Mouse (Mus musculus): ENCODE measurements around the gene 5730522E02Rik. TPM values are rescaled to one million over a fixed set of nuclear protein-coding genes. Genes with fewer than 3 reads are reported as not detected.

Gene 5730522E02Rik
- polyA plus RNA-seq, 1 experiment from 2014 or later, result 26.4 TPM

GRCm38 (mm10) chr11:26138013-26138412 is 72.5 kb downstream of the 5730522E02Rik start:
- Histone ChIP-seq H3K4me3 (replicated peaks; ENCODE audit: low read length) (no peak overlapping the region), H3K27me3 (replicated peaks; ENCODE audit: control insufficient read depth, insufficient read depth, low read length) (no peaks in the 10 kb centered on the region), H3K4me2 (ENCODE audit: low read length) (no peak overlapping the region), H3K9ac (replicated peaks; ENCODE audit: low read depth, low read length) (no peak overlapping the region), H3K4me1 (replicated peaks; ENCODE audit: control insufficient read depth, insufficient read depth, low read length) (no peaks in the 10 kb centered on the region), H3K36me3 (ENCODE audit: control insufficient read depth, insufficient read depth) (no peaks in the 10 kb centered on the region), H3K9me3 (ENCODE audit: control insufficient read depth, low read length) (no peaks in the 10 kb centered on the region), H3K27ac (ENCODE audit: low read length) (no peak overlapping the region)
- no peak for ATAC-seq
- WGBS, result 87% methylated on average over 1 of the region's 1 CpGs

GRCm38 (mm10) chr11:26130911-26131310 is 79.7 kb downstream of the 5730522E02Rik start:
- Histone ChIP-seq H3K27ac (ENCODE audit: low read length) (no peak overlapping the region), H3K9me3 (ENCODE audit: control insufficient read depth, low read length) (no peaks in the 10 kb centered on the region), H3K4me1 (replicated peaks; ENCODE audit: control insufficient read depth, insufficient read depth, low read length) (no peaks in the 10 kb centered on the region), H3K36me3 (ENCODE audit: control insufficient read depth, insufficient read depth) (no peaks in the 10 kb centered on the region), H3K27me3 (replicated peaks; ENCODE audit: control insufficient read depth, insufficient read depth, low read length) (no peaks in the 10 kb centered on the region), H3K9ac (replicated peaks; ENCODE audit: low read depth, low read length) (no peak overlapping the region), H3K4me3 (replicated peaks; ENCODE audit: low read length) (no peak overlapping the region), H3K4me2 (ENCODE audit: low read length) (no peak overlapping the region)
- no peak for ATAC-seq
- WGBS, result 44% methylated on average over 11 of the region's 11 CpGs

GRCm38 (mm10) chr11:26129054-26129453 is 81.5 kb downstream of the 5730522E02Rik start:
- no peak overlapping the region for H3K4me3 ChIP-seq (replicated peaks; ENCODE audit: low read length)
- H3K9ac ChIP-seq (replicated peaks; ENCODE audit: low read depth, low read length), result no peak overlapping the region
- no peaks in the 10 kb centered on the region for H3K9me3 ChIP-seq (ENCODE audit: control insufficient read depth, low read length)
- 41% methylated on average over 2 of the region's 2 CpGs for WGBS
- no peaks in the 10 kb centered on the region for H3K4me1 ChIP-seq (replicated peaks; ENCODE audit: control insufficient read depth, insufficient read depth, low read length)
- H3K27me3 ChIP-seq (replicated peaks; ENCODE audit: control insufficient read depth, insufficient read depth, low read length), result no peaks in the 10 kb centered on the region
- no peak for ATAC-seq
- no peak overlapping the region for H3K4me2 ChIP-seq (ENCODE audit: low read length)
- H3K27ac ChIP-seq (ENCODE audit: low read length), result no peak overlapping the region
- H3K36me3 ChIP-seq (ENCODE audit: control insufficient read depth, insufficient read depth), result no peaks in the 10 kb centered on the region

- H3K36me3 ChIP-seq (ENCODE audit: control insufficient read depth, insufficient read depth), result no peaks in the 10 kb centered on the region
- no peak overlapping the region for H3K4me2 ChIP-seq (ENCODE audit: low read length)
- no peak overlapping the region for H3K27ac ChIP-seq (ENCODE audit: low read length)
- H3K4me1 ChIP-seq (replicated peaks; ENCODE audit: control insufficient read depth, insufficient read depth, low read length), result no peaks in the 10 kb centered on the region
- H3K9me3 ChIP-seq (ENCODE audit: control insufficient read depth, low read length), result no peaks in the 10 kb centered on the region
- H3K4me3 ChIP-seq (replicated peaks; ENCODE audit: low read length), result no peak overlapping the region
- ATAC-seq, result no peak
- no peaks in the 10 kb centered on the region for H3K27me3 ChIP-seq (replicated peaks; ENCODE audit: control insufficient read depth, insufficient read depth, low read length)
- H3K9ac ChIP-seq (replicated peaks; ENCODE audit: low read depth, low read length), result no peak overlapping the region
- 68% methylated on average over 2 of the region's 2 CpGs for WGBS
These were observed 82.2 kb downstream of the 5730522E02Rik start for GRCm38 (mm10) chr11:26128385-26128784.

- Histone ChIP-seq H3K4me2 (ENCODE audit: low read length) (no peak overlapping the region), H3K4me3 (replicated peaks; ENCODE audit: low read length) (no peak overlapping the region), H3K27ac (ENCODE audit: low read length) (no peak overlapping the region), H3K36me3 (ENCODE audit: control insufficient read depth, insufficient read depth) (no peaks in the 10 kb centered on the region), H3K9me3 (ENCODE audit: control insufficient read depth, low read length) (no peaks in the 10 kb centered on the region), H3K9ac (replicated peaks; ENCODE audit: low read depth, low read length) (no peak overlapping the region), H3K27me3 (replicated peaks; ENCODE audit: control insufficient read depth, insufficient read depth, low read length) (no peaks in the 10 kb centered on the region), H3K4me1 (replicated peaks; ENCODE audit: control insufficient read depth, insufficient read depth, low read length) (peaks cover 3% of the 10 kb centered on the region)
- no peak for ATAC-seq
These were observed 84.6 kb downstream of the 5730522E02Rik start for GRCm38 (mm10) chr11:26125923-26126322.

GRCm38 (mm10) chr11:26120781-26121557 is 89.6 kb downstream of the 5730522E02Rik start:
- 27% methylated on average over 8 of the region's 8 CpGs for WGBS
- Histone ChIP-seq H3K27ac (ENCODE audit: low read length) (no peak overlapping the region), H3K4me3 (replicated peaks; ENCODE audit: low read length) (no peak overlapping the region), H3K36me3 (ENCODE audit: control insufficient read depth, insufficient read depth) (no peaks in the 10 kb centered on the region), H3K9me3 (ENCODE audit: control insufficient read depth, low read length) (no peaks in the 10 kb centered on the region), H3K27me3 (replicated peaks; ENCODE audit: control insufficient read depth, insufficient read depth, low read length) (no peaks in the 10 kb centered on the region), H3K4me2 (ENCODE audit: low read length) (no peak overlapping the region), H3K9ac (replicated peaks; ENCODE audit: low read depth, low read length) (no peak overlapping the region), H3K4me1 (replicated peaks; ENCODE audit: control insufficient read depth, insufficient read depth, low read length) (peaks cover 6% of the 10 kb centered on the region)
- ATAC-seq, result no peak

- ATAC-seq, result no peak
- WGBS, result 27% methylated on average over 4 of the region's 4 CpGs
- H3K27me3 ChIP-seq (replicated peaks; ENCODE audit: control insufficient read depth, insufficient read depth, low read length), result no peaks in the 10 kb centered on the region
These were observed 92.9 kb downstream of the 5730522E02Rik start for GRCm38 (mm10) chr11:26117651-26118050.

GRCm38 (mm10) chr11:26112206-26112605 is 98.4 kb downstream of the 5730522E02Rik start:
- Histone ChIP-seq H3K27me3 (replicated peaks; ENCODE audit: control insufficient read depth, insufficient read depth, low read length) (no peaks in the 10 kb centered on the region), H3K36me3 (ENCODE audit: control insufficient read depth, insufficient read depth) (no peaks in the 10 kb centered on the region), H3K27ac (ENCODE audit: low read length) (no peak overlapping the region), H3K4me3 (replicated peaks; ENCODE audit: low read length) (no peak overlapping the region), H3K4me2 (ENCODE audit: low read length) (no peak overlapping the region), H3K4me1 (replicated peaks; ENCODE audit: control insufficient read depth, insufficient read depth, low read length) (no peaks in the 10 kb centered on the region), H3K9ac (replicated peaks; ENCODE audit: low read depth, low read length) (no peak overlapping the region), H3K9me3 (ENCODE audit: control insufficient read depth, low read length) (no peaks in the 10 kb centered on the region)
- WGBS, result 73% methylated on average over 3 of the region's 3 CpGs
- ATAC-seq, result no peak

More at GRCm38 (mm10) chr11:26117651-26118050, 92.9 kb downstream of the 5730522E02Rik start:
- Histone ChIP-seq H3K9me3 (ENCODE audit: control insufficient read depth, low read length) (no peaks in the 10 kb centered on the region), H3K4me1 (replicated peaks; ENCODE audit: control insufficient read depth, insufficient read depth, low read length) (peaks cover 6% of the 10 kb centered on the region), H3K4me2 (ENCODE audit: low read length) (no peak overlapping the region), H3K4me3 (replicated peaks; ENCODE audit: low read length) (no peak overlapping the region), H3K9ac (replicated peaks; ENCODE audit: low read depth, low read length) (no peak overlapping the region), H3K27ac (ENCODE audit: low read length) (no peak overlapping the region), H3K36me3 (ENCODE audit: control insufficient read depth, insufficient read depth) (no peaks in the 10 kb centered on the region)

GRCm38 (mm10) chr11:26108647-26109046 is 101.9 kb downstream of the 5730522E02Rik start:
- Histone ChIP-seq H3K9ac (replicated peaks; ENCODE audit: low read depth, low read length) (no peak overlapping the region), H3K9me3 (ENCODE audit: control insufficient read depth, low read length) (no peaks in the 10 kb centered on the region), H3K4me1 (replicated peaks; ENCODE audit: control insufficient read depth, insufficient read depth, low read length) (peaks cover 5% of the 10 kb centered on the region; the same call in 1 of the 2 replicates), H3K4me3 (replicated peaks; ENCODE audit: low read length) (no peak overlapping the region), H3K27me3 (replicated peaks; ENCODE audit: control insufficient read depth, insufficient read depth, low read length) (no peaks in the 10 kb centered on the region), H3K4me2 (ENCODE audit: low read length) (no peak overlapping the region), H3K27ac (ENCODE audit: low read length) (no peak overlapping the region), H3K36me3 (ENCODE audit: control insufficient read depth, insufficient read depth) (no peaks in the 10 kb centered on the region)
- peak; percentile 47 for ATAC-seq
- WGBS, result 23% methylated on average over 1 of the region's 1 CpGs
